Mouse (Mus musculus): ENCODE measurements at regions not wholly inside any gene's neighbourhood (a gene's known extent, or its start where the extent isn't known, plus 50 kb on each side); places are given as distances from the start of the nearest gene placed in this dataset.

DNA sequence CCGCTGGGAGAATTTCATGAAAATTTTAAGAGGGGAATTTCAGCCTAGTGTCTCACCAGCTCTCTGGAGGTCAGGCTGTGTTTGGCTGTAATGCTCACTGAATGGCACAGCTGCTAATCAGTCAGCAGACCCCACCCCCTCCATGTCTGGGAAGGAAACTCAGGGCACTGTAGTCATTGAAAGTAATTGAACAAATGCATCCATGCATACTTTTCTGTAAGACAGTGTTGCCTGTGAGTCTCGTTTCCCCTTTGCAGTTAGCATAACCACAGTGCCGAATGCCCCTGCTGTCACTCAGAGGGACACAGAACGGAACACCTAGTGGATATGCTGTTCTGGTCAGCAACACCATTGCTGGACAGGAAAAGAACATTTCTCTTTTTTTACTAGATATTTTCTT lies 175.4 kb downstream of the Dcdc2c start:
- TF ChIP-seq CTCF (IDR thresholded peaks at IDR 0.05; ENCODE audit: control insufficient read depth, insufficient read depth, low read length) (no peak), POLR2A (IDR thresholded peaks at IDR 0.05; ENCODE audit: borderline replicate concordance, control insufficient read depth, low read depth, low read length) (no peak)

Data from bone marrow, adult 2 months (tissue).